Mouse (Mus musculus): Measurements from ENCODE around the gene Lmf2. TPM values are rescaled to one million over a fixed set of nuclear protein-coding genes. Genes with fewer than 3 reads are reported as not detected.

Gene Lmf2
- 10 to 100 TPM; 38.9 to 51.4 TPM for total RNA-seq (2023)

GRCm38 (mm10) chr15:89355241-89356187, at the start of gene Lmf2, which contains the start of gene Ncaph2:
Lmf2 (minus strand) TSS chr15:89355659.
Ncaph2 (plus strand) TSS chr15:89355719.

GRCm38 (mm10) chr15:89384617-89385016, 29.2 kb upstream of the Lmf2 start, which contains the start of gene Klhdc7b:
Klhdc7b (plus strand) TSS chr15:89384917.

GRCm38 (mm10) chr15:89378831-89379401, 23.5 kb upstream of the Lmf2 start, which contains the start of gene Odf3b:
Odf3b (minus strand) TSS chr15:89379282.

GRCm38 (mm10) chr15:89376957-89377356, 21.5 kb upstream of the Lmf2 start, which contains the start of gene Tymp:
Tymp (minus strand) TSS chr15:89377039.

GRCm38 (mm10) chr15:89373762-89374248, 18.3 kb upstream of the Lmf2 start, which contains the start of gene Sco2:
Sco2 (minus strand) TSS chr15:89373846.

GRCm38 (mm10) chr15:89334271-89334670, 21.2 kb downstream of the Lmf2 start, which contains the start of gene Miox:
Miox (plus strand) TSS chr15:89334398.

GRCm38 (mm10) chr15:89322670-89323522, 32.6 kb downstream of the Lmf2 start, which contains the start of gene Adm2:
Adm2 (plus strand) TSS chr15:89322720.

GRCm38 (mm10) chr15:89315190-89315731, 40.2 kb downstream of the Lmf2 start, which contains the start of gene Sbf1:
Sbf1 (minus strand) TSS chr15:89315311.

Other genes with a start within 250 kb of the Lmf2 start
- 10 to 100 TPM; 23.9 to 26.2 TPM for gene Tubgcp6, start 232.5 kb downstream of the Lmf2 start, total RNA-seq (2023)
- 10 to 100 TPM; 12.4 to 12.6 TPM for gene Hdac10, start 227.0 kb downstream of the Lmf2 start, total RNA-seq (2023)
- gene Mapk12, start 215.0 kb downstream of the Lmf2 start, total RNA-seq (2023): under 1 TPM; 0.18 to 0.29 TPM
- under 1 TPM; 0.18 to 0.24 TPM for gene Mapk11, start 206.0 kb downstream of the Lmf2 start, total RNA-seq (2023)
- gene Plxnb2, start 174.9 kb downstream of the Lmf2 start, total RNA-seq (2023): 10 to 100 TPM; 60.7 to 68.5 TPM
- gene Dennd6b, start 159.2 kb downstream of the Lmf2 start, total RNA-seq (2023): 1 to 10 TPM; 1.8 to 2.3 TPM
- 10 to 100 TPM; 32.1 to 34.2 TPM for gene Ppp6r2, start 144.1 kb downstream of the Lmf2 start, total RNA-seq (2023)
- gene Sbf1, start 40.3 kb downstream of the Lmf2 start, total RNA-seq (2023): 100 to 1,000 TPM; 110 to 118 TPM
- gene Adm2, start 32.9 kb downstream of the Lmf2 start, total RNA-seq (2023): not detected
- not detected for gene Miox, start 21.3 kb downstream of the Lmf2 start, total RNA-seq (2023)
- 100 to 1,000 TPM in 1 of 2 experiments, 10 to 100 TPM in 1; 92.6 to 104 TPM for gene Ncaph2, start 60 bp upstream of the Lmf2 start, total RNA-seq (2023)
- 1 to 10 TPM; 5.1 to 5.4 TPM for gene Sco2, start 18.2 kb upstream of the Lmf2 start, total RNA-seq (2023)
- gene Tymp, start 21.4 kb upstream of the Lmf2 start, total RNA-seq (2023): under 1 TPM; 0.22 to 0.24 TPM
- gene Odf3b, start 23.6 kb upstream of the Lmf2 start, total RNA-seq (2023): 1 to 10 TPM in 1 of 2 experiments, not detected in 1; 1.1 TPM
- gene Klhdc7b, start 29.3 kb upstream of the Lmf2 start, total RNA-seq (2023): not detected
- not detected for gene Syce3, start 54.8 kb upstream of the Lmf2 start, total RNA-seq (2023)
- 1 to 10 TPM; 4.3 to 5.4 TPM for gene Cpt1b, start 70.2 kb upstream of the Lmf2 start, total RNA-seq (2023)
- gene C730034F03Rik, start 73.9 kb upstream of the Lmf2 start, total RNA-seq (2023): 10 to 100 TPM; 11.1 to 15.7 TPM
- gene Gm44502, start 74.0 kb upstream of the Lmf2 start, total RNA-seq (2023): not detected
- gene Chkb, start 74.2 kb upstream of the Lmf2 start, total RNA-seq (2023): 100 to 1,000 TPM; 101 to 122 TPM
- gene Mapk8ip2, start 98.3 kb upstream of the Lmf2 start, total RNA-seq (2023): not detected
- gene Arsa, start 121.8 kb upstream of the Lmf2 start, total RNA-seq (2023): 10 to 100 TPM; 12.7 to 14.9 TPM
- gene Shank3, start 144.0 kb upstream of the Lmf2 start, total RNA-seq (2023): 1 to 10 TPM; 1.0 to 3.4 TPM
- gene Acr, start 212.7 kb upstream of the Lmf2 start, total RNA-seq (2023): not detected
- gene Rabl2, start 236.3 kb upstream of the Lmf2 start, total RNA-seq (2023): 1 to 10 TPM; 2.0 to 4.4 TPM

All from neutrophil, adult 83 days (primary cell).